Mouse (Mus musculus): ENCODE measurements around the gene Lrrc45. TPM values are rescaled to one million over a fixed set of nuclear protein-coding genes. Genes with fewer than 3 reads are reported as not detected.
A peak's percentile ranks its signal among the peaks of the same experiment; 100 is the strongest.

Gene Lrrc45
- total and polyA plus RNA-seq, 3 experiments, result 31.0 to 45.1 TPM; not detected in 1

- H3K27me3 ChIP-seq (ENCODE audit: control insufficient read depth in 1 of 2, insufficient read depth in 2 of 2, low read length in 2 of 2), result peaks cover 0 to 3% of the 10 kb centered on the region in 2 experiments; a peak in 3 of 4 replicates
- no peaks in the 10 kb centered on the region for H3K9me3 ChIP-seq (replicated peaks; ENCODE audit: insufficient read depth, low read length)
- no peak overlapping the region for H3K4me3 ChIP-seq (ENCODE audit: control insufficient read depth in 1 of 2, insufficient read depth in 1 of 2, low read depth in 2 of 2, low read length in 2 of 2)
- H3K36me3 ChIP-seq (ENCODE audit: control insufficient read depth in 1 of 2, insufficient read depth in 2 of 2, low read length in 2 of 2), result no peaks in the 10 kb centered on the region
- no peak overlapping the region for H3K27ac ChIP-seq (ENCODE audit: control insufficient read depth, low read depth, low read length)
- H3K79me2 ChIP-seq (ENCODE audit: control insufficient read depth, insufficient read depth, low read length, poor library complexity), result no peaks in the 10 kb centered on the region
- H3K4me1 ChIP-seq (ENCODE audit: control insufficient read depth in 1 of 2, insufficient read depth in 2 of 2, low read length in 2 of 2), result no peaks in the 10 kb centered on the region; a peak in 2 of 4 replicates
- DNase-seq (ENCODE audit: low read depth, low spot score), result no peak
- H3K9ac ChIP-seq (ENCODE audit: control insufficient read depth, low read depth, low read length, poor library complexity, severe bottlenecking), result no peak overlapping the region
- TF ChIP-seq BHLHE40 (IDR thresholded peaks at IDR 0.05; ENCODE audit: borderline replicate concordance, low read depth, low read length), result no peak
- TF ChIP-seq RAD21 (IDR thresholded peaks at IDR 0.05; ENCODE audit: low read depth, low read length), result no peak
- no peak for TF ChIP-seq USF2 (IDR thresholded peaks at IDR 0.05; ENCODE audit: borderline replicate concordance in 1 of 2, insufficient read depth in 1 of 2, low read depth in 1 of 2, low read length in 2 of 2)
- no peak for TF ChIP-seq MXI1 (IDR thresholded peaks at IDR 0.05; ENCODE audit: low read depth, low read length)
- TF ChIP-seq POLR2AphosphoS5 (IDR thresholded peaks at IDR 0.05; ENCODE audit: borderline replicate concordance, low read depth, low read length), result no peak
- no peak for TF ChIP-seq SMC3 (IDR thresholded peaks at IDR 0.05; ENCODE audit: low read depth, low read length)
- TF ChIP-seq E2F4 (IDR thresholded peaks at IDR 0.05; ENCODE audit: borderline replicate concordance, low read depth, low read length), result no peak
- no peak for TF ChIP-seq TCF12 (IDR thresholded peaks at IDR 0.05; ENCODE audit: low read depth, low read length)
- TF ChIP-seq NELFE (IDR thresholded peaks at IDR 0.05; ENCODE audit: low read depth, low read length), result no peak
- TF ChIP-seq ZKSCAN1 (IDR thresholded peaks at IDR 0.05; ENCODE audit: low read depth, low read length), result no peak
- no peak for TF ChIP-seq HCFC1 (IDR thresholded peaks at IDR 0.05; ENCODE audit: low read depth, low read length)
- no peak for TF ChIP-seq POLR2AphosphoS2 (IDR thresholded peaks at IDR 0.05; ENCODE audit: low read length)
- TF ChIP-seq ZNF384 (IDR thresholded peaks at IDR 0.05; ENCODE audit: low read depth, low read length), result no peak
Measured at GRCm38 (mm10) chr11:120744121-120744701, 30.5 kb downstream of the Lrrc45 start.

GRCm38 (mm10) chr11:120747974-120748373 lies 34.2 kb downstream of the Lrrc45 start:
- H3K4me3 ChIP-seq (ENCODE audit: control insufficient read depth in 1 of 2, insufficient read depth in 1 of 2, low read depth in 2 of 2, low read length in 2 of 2), result no peak overlapping the region
- DNase-seq (ENCODE audit: low read depth, low spot score), result no peak

More at GRCm38 (mm10) chr11:120747974-120748373, 34.2 kb downstream of the Lrrc45 start:
- no peak for TF ChIP-seq SMC3 (IDR thresholded peaks at IDR 0.05; ENCODE audit: low read depth, low read length)
- no peak for TF ChIP-seq RAD21 (IDR thresholded peaks at IDR 0.05; ENCODE audit: low read depth, low read length)
- TF ChIP-seq MYC (IDR thresholded peaks at IDR 0.05; ENCODE audit: low read depth, low read length), result no peak
- peak; percentile 55; the same call in 1 of the 2 replicates for TF ChIP-seq MAX (IDR thresholded peaks at IDR 0.05; ENCODE audit: low read length)
- no peak for TF ChIP-seq MXI1 (IDR thresholded peaks at IDR 0.05; ENCODE audit: low read depth, low read length)
- peak; percentile 60 for TF ChIP-seq USF1 (IDR thresholded peaks at IDR 0.05; ENCODE audit: low read depth, low read length)
- 0 out of 2 replicates have a peak, but pooled peaks have one; percentile 8 for TF ChIP-seq RCOR1 (IDR thresholded peaks at IDR 0.05; ENCODE audit: low read depth, low read length)
- TF ChIP-seq TAL1 (IDR thresholded peaks at IDR 0.05; ENCODE audit: low read length), result no peak
- TF ChIP-seq POLR2AphosphoS5 (IDR thresholded peaks at IDR 0.05; ENCODE audit: borderline replicate concordance, low read depth, low read length), result no peak
- TF ChIP-seq SIN3A (IDR thresholded peaks at IDR 0.05; ENCODE audit: low read length), result peak; percentile 40; the same call in 1 of the 2 replicates
- TF ChIP-seq KAT2A (conservative IDR thresholded peaks at IDR 0.05; ENCODE audit: low read depth, low read length), result no peak
- no peak for TF ChIP-seq MAZ (IDR thresholded peaks at IDR 0.05; ENCODE audit: low read depth, low read length)
- no peak for TF ChIP-seq UBTF (IDR thresholded peaks at IDR 0.05; ENCODE audit: borderline replicate concordance, insufficient read depth, low read depth, low read length)
- no peak for TF ChIP-seq TCF12 (IDR thresholded peaks at IDR 0.05; ENCODE audit: low read depth, low read length)
- TF ChIP-seq ZKSCAN1 (IDR thresholded peaks at IDR 0.05; ENCODE audit: low read depth, low read length), result no peak
- TF ChIP-seq TBP (IDR thresholded peaks at IDR 0.05; ENCODE audit: low read depth, low read length), result no peak
- TF ChIP-seq USF2 (IDR thresholded peaks at IDR 0.05; ENCODE audit: borderline replicate concordance in 1 of 2, insufficient read depth in 1 of 2, low read depth in 1 of 2, low read length in 2 of 2), result no peak
- no peak for TF ChIP-seq EP300 (IDR thresholded peaks at IDR 0.05; ENCODE audit: low read depth in 1 of 2, low read length in 2 of 2)
- no peak for TF ChIP-seq HCFC1 (IDR thresholded peaks at IDR 0.05; ENCODE audit: low read depth, low read length)
- no peak for TF ChIP-seq MAFK (IDR thresholded peaks at IDR 0.05; ENCODE audit: borderline replicate concordance, low read depth, low read length)
- TF ChIP-seq NRF1 (IDR thresholded peaks at IDR 0.05; ENCODE audit: insufficient read depth, low read depth, low read length, poor library complexity, severe bottlenecking), result no peak
- TF ChIP-seq ZC3H11A (IDR thresholded peaks at IDR 0.05; ENCODE audit: low read depth, low read length), result no peak
- TF ChIP-seq CTCF (IDR thresholded peaks at IDR 0.05 in 2 of 3, conservative IDR thresholded peaks at IDR 0.05 in 1 of 3; ENCODE audit: control insufficient read depth in 1 of 3, insufficient read depth in 1 of 3, low read depth in 2 of 3, low read length in 3 of 3, poor library complexity in 1 of 3, severe bottlenecking in 1 of 3), result no peak
- no peak for TF ChIP-seq CHD1 (IDR thresholded peaks at IDR 0.05; ENCODE audit: low read depth, low read length)
- H3K27ac ChIP-seq (ENCODE audit: control insufficient read depth, low read depth, low read length), result no peak overlapping the region
- no peaks in the 10 kb centered on the region; a peak in 2 of 4 replicates for H3K4me1 ChIP-seq (ENCODE audit: control insufficient read depth in 1 of 2, insufficient read depth in 2 of 2, low read length in 2 of 2)
- H3K9me3 ChIP-seq (replicated peaks; ENCODE audit: insufficient read depth, low read length), result no peaks in the 10 kb centered on the region
- no peaks in the 10 kb centered on the region for H3K36me3 ChIP-seq (ENCODE audit: control insufficient read depth in 1 of 2, insufficient read depth in 2 of 2, low read length in 2 of 2)
- H3K27me3 ChIP-seq (ENCODE audit: control insufficient read depth in 1 of 2, insufficient read depth in 2 of 2, low read length in 2 of 2), result 0 out of 4 replicates have a peak, but pooled peaks cover 0 to 4% of the 10 kb centered on the region in 2 experiments
- H3K9ac ChIP-seq (ENCODE audit: control insufficient read depth, low read depth, low read length, poor library complexity, severe bottlenecking), result no peak overlapping the region
- no peaks in the 10 kb centered on the region for H3K79me2 ChIP-seq (ENCODE audit: control insufficient read depth, insufficient read depth, low read length, poor library complexity)

Data from MEL (cell line).